Mouse (Mus musculus) forebrain, embryonic 13.5 days (tissue): ENCODE results near the gene Stx1b. TPM values are rescaled to one million over a fixed set of nuclear protein-coding genes. Genes with fewer than 3 reads are reported as not detected.

Experiments
- ATAC-seq: fragments of 200-750 bp; cut with Nextera tagmentation; 2 replicates; pipeline ENCODE4 v1.8.0; 2017
- H3K27ac ChIP-seq: fragments of 300-500 bp; sonication (generic); 2 replicates; pipeline ENCODE4 v1.5.1; 2015; ENCODE audit warnings: inconsistent platforms, mild to moderate bottlenecking, moderate library complexity
- H3K27me3 ChIP-seq: fragments of 300-500 bp; sonication (generic); 2 replicates; pipeline ENCODE4 v1.6.1; 2015; ENCODE audit warnings: mild to moderate bottlenecking, inconsistent platforms
- H3K36me3 ChIP-seq: fragments of 300-500 bp; sonication (generic); 2 replicates; pipeline ENCODE4 v1.6.1; 2015; ENCODE audit warnings: mild to moderate bottlenecking, inconsistent platforms; ENCODE audit not compliant: poor library complexity, severe bottlenecking
- H3K4me1 ChIP-seq: fragments of 300-500 bp; sonication (generic); 2 replicates; pipeline ENCODE4 v1.6.1; 2015; ENCODE audit warnings: inconsistent platforms
- H3K4me2 ChIP-seq: fragments of 300-500 bp; sonication (generic); 2 replicates; pipeline ENCODE4 v1.6.1; 2015; ENCODE audit warnings: inconsistent platforms, mild to moderate bottlenecking, moderate library complexity
- H3K4me3 ChIP-seq: fragments of 300-500 bp; sonication (generic); 2 replicates; pipeline ENCODE4 v1.5.1; 2015; ENCODE audit warnings: mild to moderate bottlenecking, inconsistent platforms
- H3K9ac ChIP-seq: fragments of 300-500 bp; sonication (generic); 2 replicates; pipeline ENCODE4 v1.6.1; 2015; ENCODE audit warnings: mild to moderate bottlenecking, inconsistent platforms
- H3K9me3 ChIP-seq: fragments of 300-500 bp; sonication (generic); replicated peaks from 2 replicates; pipeline ENCODE4 v1.6.1; 2016; ENCODE audit warnings: inconsistent platforms
- WGBS: fragments of 180-500 bp; shearing (Covaris S2); methylation state at CpG from one replicate; pipeline ENCODE4 v1.1.7; 2015; 5-methylcytosine and 5-hydroxymethylcytosine counted together
- polyA plus RNA-seq: library from polyadenylated mRNA; unstranded; fragments of >200 nt; fragmentation: Nextera tagmentation; extraction: Ambion mirVana; gene quantifications from 2 replicates; pipeline ENCODE4 v1.2.1, GENCODE M21; 2015

Gene Stx1b
- polyA plus RNA-seq, 1 experiment from 2014 or later = 18.9 TPM

DNA sequence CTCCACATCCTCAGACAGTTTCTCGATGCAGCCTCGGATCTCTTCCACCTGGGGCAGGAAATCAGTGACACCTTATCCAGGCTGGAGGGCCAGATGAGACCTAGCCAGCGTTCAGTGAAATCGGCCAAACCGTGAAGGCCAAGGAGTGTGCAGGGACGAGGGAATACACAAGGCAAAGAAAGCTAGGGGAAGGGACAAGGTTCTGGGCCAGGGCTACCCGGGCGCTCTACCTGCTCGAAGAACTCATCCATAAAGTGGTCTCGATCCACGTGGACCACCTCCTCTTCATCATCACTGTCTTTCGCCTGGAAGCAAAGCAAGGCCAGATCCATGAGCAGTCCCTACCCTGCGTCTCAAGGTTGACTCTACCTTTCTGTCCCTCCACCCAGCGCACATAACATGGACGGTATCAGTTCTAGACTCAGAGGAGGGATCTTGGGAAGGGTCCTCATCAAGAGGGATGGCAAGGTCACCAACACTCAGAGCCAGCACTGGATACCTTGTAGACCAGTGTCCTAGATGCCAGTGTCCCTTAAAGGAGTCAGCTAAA is 9.2 kb downstream of the Stx1b start:
- WGBS = 93% methylated on average over 15 of the region's 15 CpGs
- H3K36me3 ChIP-seq = peaks cover 55% of the 10 kb centered on the region
- peak overlapping the region; percentile 55; the same call in 1 of the 2 replicates for H3K27ac ChIP-seq

DNA sequence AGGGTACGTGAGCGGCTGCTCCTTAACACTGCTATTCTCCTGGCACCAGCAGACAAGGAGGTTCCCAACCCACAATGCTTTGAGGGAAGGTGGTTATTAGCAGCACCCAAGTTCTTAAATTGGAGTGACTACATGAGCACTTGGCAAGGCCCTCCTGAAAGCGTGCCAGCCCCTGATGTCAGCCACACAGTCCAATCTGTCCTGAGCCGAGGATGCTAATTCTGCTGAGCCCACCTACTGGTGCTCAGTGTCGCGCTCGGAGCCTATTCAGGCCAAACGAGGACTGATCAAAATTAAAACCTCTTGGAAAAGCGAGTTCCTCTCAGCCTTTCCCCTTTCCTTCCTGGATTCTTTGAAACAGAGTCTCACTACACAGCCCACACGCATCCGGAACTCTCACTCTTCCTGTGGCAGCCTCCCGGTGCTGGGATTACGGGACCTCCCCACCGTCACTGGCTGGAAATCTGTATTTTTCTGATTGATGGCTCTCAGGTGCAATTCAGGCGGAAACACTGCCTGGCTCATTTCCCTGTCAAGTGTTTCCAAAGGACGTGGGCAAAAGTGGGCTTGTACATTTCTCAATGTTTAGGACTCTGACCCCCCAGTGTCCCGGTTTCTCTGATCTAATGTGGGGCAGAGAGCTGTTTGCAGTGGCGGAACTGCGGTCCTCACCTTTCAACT is 10.0 kb downstream of the Stx1b start:
- H3K36me3 ChIP-seq = peaks cover 63% of the 10 kb centered on the region
- peak overlapping the region; percentile 55 for H3K27ac ChIP-seq

More for the DNA sequence above, 9.2 kb downstream of the Stx1b start:
- Histone ChIP-seq H3K4me2 (no peak overlapping the region), H3K4me1 (peaks cover 17% of the 10 kb centered on the region; the same call in 1 of the 2 replicates), H3K4me3 (no peak overlapping the region), H3K9me3 (no peaks in the 10 kb centered on the region), H3K27me3 (no peaks in the 10 kb centered on the region), H3K9ac (no peak overlapping the region)
- ATAC-seq = no peak

DNA sequence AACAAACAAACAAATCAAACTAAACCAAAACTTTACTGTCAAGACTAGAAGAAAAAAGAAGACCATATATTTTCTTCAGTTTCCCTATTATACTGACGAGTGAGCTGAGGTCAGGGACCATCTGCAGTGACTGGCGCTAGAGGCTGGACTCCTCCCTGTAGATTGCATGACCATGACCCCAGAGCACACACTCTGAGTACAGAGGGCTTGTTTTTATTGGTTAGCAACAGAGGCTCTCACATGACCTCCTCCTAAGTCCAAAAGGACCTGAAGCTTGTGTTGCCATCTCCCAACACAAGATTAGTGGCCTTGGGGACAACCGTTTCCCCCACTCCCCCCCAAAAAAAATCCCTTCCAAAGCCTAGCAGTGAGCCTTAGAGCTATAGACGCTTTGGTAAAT is 10.5 kb downstream of the Stx1b start:
- Histone ChIP-seq H3K4me1 (peaks cover 17% of the 10 kb centered on the region; the same call in 1 of the 2 replicates), H3K36me3 (peaks cover 68% of the 10 kb centered on the region), H3K27ac (peak overlapping the region; percentile 55), H3K27me3 (no peaks in the 10 kb centered on the region), H3K9me3 (no peaks in the 10 kb centered on the region), H3K4me3 (no peak overlapping the region), H3K4me2 (peak overlapping the region; percentile 18; the same call in 1 of the 2 replicates), H3K9ac (peak overlapping the region; percentile 19; the same call in 1 of the 2 replicates)
- 81% methylated on average over 4 of the region's 4 CpGs for WGBS
- ATAC-seq = peak; percentile 50; the same call in 1 of the 2 replicates

More for the DNA sequence above, 10.0 kb downstream of the Stx1b start:
- Histone ChIP-seq H3K4me1 (peaks cover 17% of the 10 kb centered on the region; the same call in 1 of the 2 replicates), H3K4me2 (peak overlapping the region; percentile 18; the same call in 1 of the 2 replicates), H3K9me3 (no peaks in the 10 kb centered on the region), H3K4me3 (no peak overlapping the region), H3K9ac (peak overlapping the region; percentile 19), H3K27me3 (no peaks in the 10 kb centered on the region)
- peak; percentile 83 for ATAC-seq
- WGBS = 69% methylated on average over 19 of the region's 19 CpGs

DNA sequence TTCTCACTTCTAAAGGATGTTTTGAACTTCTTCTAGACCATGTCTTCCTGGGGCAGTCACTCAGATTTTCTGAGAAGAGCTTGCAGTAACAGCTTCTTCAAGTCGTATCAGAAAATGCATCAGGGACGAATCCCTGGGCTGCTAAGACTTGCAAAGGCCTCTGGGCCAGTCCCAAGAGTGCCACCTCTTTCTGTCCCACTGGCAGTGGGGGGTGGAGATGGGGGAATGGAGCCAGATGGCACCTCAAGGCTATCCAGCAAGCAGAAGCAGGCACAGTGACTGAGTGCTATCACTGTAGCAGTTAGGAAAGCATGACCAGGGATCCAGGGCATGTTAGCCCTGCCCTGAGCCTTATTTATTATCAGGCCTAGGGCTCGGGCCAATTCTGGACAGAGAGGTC is 12.1 kb downstream of the Stx1b start:
- ATAC-seq = no peak
- Histone ChIP-seq H3K4me2 (no peak overlapping the region), H3K9ac (no peak overlapping the region), H3K4me1 (peaks cover 17% of the 10 kb centered on the region; the same call in 1 of the 2 replicates), H3K27me3 (no peaks in the 10 kb centered on the region), H3K4me3 (no peak overlapping the region), H3K36me3 (peaks cover 70% of the 10 kb centered on the region), H3K9me3 (no peaks in the 10 kb centered on the region), H3K27ac (no peak overlapping the region)
- 91% methylated on average over 3 of the region's 3 CpGs for WGBS

DNA sequence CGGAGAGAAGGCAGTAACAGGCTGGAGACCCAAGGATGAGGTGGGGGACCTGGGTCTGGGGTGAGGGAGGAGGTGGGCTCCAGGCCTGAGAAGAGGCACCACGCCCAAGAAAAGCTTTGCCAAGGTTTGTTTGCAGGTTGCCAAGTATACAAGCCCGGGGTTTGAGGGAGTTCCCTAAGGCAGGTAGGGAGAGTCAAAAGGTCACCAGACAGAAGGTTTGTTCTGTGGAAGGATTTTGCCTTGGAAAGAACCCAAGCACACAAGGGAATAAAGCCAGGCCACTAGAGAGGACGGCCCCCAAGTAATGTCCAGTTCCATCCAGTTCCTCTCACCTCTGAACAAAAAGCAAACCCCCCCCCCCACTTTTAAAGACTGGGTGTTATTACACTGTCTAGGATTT is 13.1 kb downstream of the Stx1b start:
- 87% methylated on average over 4 of the region's 4 CpGs for WGBS
- H3K36me3 ChIP-seq = peaks cover 76% of the 10 kb centered on the region
- no peaks in the 10 kb centered on the region for H3K27me3 ChIP-seq
- peaks cover 17% of the 10 kb centered on the region; the same call in 1 of the 2 replicates for H3K4me1 ChIP-seq
- H3K9me3 ChIP-seq = no peaks in the 10 kb centered on the region
- no peak overlapping the region for H3K9ac ChIP-seq
- ATAC-seq = no peak
- H3K4me3 ChIP-seq = no peak overlapping the region
- H3K4me2 ChIP-seq = no peak overlapping the region
- H3K27ac ChIP-seq = no peak overlapping the region

DNA sequence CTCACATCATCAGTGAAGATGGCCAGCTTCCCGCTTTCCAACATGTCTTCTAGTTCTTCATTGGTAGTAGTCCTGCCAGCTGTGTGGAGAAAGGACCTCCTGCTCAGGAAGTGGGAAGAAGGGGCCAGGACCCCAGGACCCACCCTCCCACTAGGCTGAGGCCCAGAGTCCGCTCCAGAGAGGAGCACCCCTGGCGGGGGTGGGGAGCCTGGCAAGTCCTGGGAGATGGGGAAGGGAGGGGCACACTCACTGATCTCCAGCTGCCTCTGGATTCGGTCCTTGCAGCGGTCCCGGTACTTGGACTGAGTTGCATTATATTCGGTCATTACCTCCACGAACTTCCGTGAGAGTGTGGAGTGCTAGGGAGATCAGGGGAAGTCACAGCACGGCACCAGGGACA is 13.7 kb downstream of the Stx1b start:
- WGBS = 78% methylated on average over 10 of the region's 10 CpGs
- peaks cover 15% of the 10 kb centered on the region; the same call in 1 of the 2 replicates for H3K4me1 ChIP-seq
- H3K27ac ChIP-seq = no peak overlapping the region
- H3K36me3 ChIP-seq = peaks cover 80% of the 10 kb centered on the region
- no peaks in the 10 kb centered on the region for H3K9me3 ChIP-seq
- no peak overlapping the region for H3K4me2 ChIP-seq
- H3K27me3 ChIP-seq = no peaks in the 10 kb centered on the region
- no peak overlapping the region for H3K9ac ChIP-seq
- no peak overlapping the region for H3K4me3 ChIP-seq
- no peak for ATAC-seq

DNA sequence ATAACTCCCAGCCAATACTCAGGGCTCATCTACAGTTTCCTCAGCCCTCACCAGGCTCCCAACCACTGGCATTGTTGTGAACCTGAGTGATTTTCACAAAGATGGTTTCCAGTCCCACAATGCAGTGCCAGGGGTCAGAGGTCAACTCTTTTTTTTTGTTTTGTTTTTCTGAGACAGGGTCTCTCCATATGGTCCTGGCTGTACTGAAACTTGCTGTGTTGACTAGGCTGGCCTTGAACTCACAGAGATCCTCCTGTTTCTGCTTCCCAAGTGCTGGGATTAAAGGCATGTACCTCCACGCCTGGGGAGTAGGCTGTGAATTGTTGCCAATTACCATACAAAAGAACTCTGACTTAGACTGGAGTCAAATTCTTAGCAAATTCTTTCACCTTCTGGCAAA is 14.5 kb downstream of the Stx1b start:
- ATAC-seq = no peak
- Histone ChIP-seq H3K9ac (no peak overlapping the region), H3K4me1 (peaks cover 11% of the 10 kb centered on the region; the same call in 1 of the 2 replicates), H3K36me3 (peaks cover 85% of the 10 kb centered on the region), H3K9me3 (no peaks in the 10 kb centered on the region), H3K4me3 (no peak overlapping the region), H3K4me2 (no peak overlapping the region), H3K27me3 (no peaks in the 10 kb centered on the region), H3K27ac (no peak overlapping the region)
- WGBS = 83% methylated on average over 1 of the region's 1 CpGs

DNA sequence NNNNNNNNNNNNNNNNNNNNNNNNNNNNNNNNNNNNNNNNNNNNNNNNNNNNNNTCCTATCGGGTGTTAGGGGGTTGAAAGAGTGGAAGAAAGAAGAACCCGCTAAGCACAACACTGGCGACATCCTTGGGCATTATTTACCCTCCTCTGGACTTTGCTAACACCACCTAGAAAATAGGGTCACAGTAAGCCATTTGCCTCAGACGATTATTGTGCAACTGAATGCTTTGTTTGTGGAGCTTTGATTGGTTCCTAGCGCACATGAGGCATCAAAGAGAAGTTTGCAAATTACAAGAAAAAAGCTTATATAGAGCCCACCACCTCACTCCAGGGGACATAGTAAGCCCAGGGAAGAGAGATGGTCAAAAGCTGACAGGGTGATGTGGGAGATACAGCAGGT is 15.5 kb downstream of the Stx1b start:
- no peak overlapping the region for H3K27ac ChIP-seq
- H3K9me3 ChIP-seq = no peaks in the 10 kb centered on the region
- peaks cover under 1% of the 10 kb centered on the region; the same call in 1 of the 2 replicates for H3K4me1 ChIP-seq
- 44% methylated on average over 5 of the region's 5 CpGs for WGBS
- H3K4me2 ChIP-seq = no peak overlapping the region
- H3K27me3 ChIP-seq = no peaks in the 10 kb centered on the region
- H3K4me3 ChIP-seq = no peak overlapping the region
- no peak overlapping the region for H3K9ac ChIP-seq
- peaks cover 81% of the 10 kb centered on the region for H3K36me3 ChIP-seq
- no peak for ATAC-seq

DNA sequence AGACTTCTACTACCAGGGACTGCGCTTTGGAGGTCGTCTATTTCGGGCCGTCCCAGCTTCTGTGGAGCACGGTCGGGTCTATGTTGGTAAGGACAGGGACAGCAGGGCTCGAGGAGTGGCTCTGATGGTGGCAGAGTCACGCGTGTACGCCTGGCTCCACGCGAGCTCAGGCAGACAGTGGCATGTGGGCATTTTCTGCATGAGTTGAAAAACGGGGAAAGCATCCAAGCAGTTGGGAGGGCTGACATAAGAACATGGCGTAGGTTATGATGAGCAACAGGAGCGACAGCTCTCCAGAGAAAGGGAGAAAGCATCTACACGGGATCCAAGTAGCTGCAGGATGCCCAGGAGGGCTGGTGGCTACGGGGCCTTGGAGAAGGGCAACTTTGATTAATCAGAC is 22.0 kb downstream of the Stx1b start:
- Histone ChIP-seq H3K27ac (no peak overlapping the region), H3K9me3 (no peaks in the 10 kb centered on the region), H3K27me3 (no peaks in the 10 kb centered on the region), H3K4me2 (no peak overlapping the region), H3K9ac (no peak overlapping the region), H3K4me1 (0 out of 2 replicates have a peak, but pooled peaks cover 8% of the 10 kb centered on the region), H3K4me3 (no peak overlapping the region), H3K36me3 (peaks cover 71% of the 10 kb centered on the region)
- ATAC-seq = no peak
- 92% methylated on average over 17 of the region's 17 CpGs for WGBS

DNA sequence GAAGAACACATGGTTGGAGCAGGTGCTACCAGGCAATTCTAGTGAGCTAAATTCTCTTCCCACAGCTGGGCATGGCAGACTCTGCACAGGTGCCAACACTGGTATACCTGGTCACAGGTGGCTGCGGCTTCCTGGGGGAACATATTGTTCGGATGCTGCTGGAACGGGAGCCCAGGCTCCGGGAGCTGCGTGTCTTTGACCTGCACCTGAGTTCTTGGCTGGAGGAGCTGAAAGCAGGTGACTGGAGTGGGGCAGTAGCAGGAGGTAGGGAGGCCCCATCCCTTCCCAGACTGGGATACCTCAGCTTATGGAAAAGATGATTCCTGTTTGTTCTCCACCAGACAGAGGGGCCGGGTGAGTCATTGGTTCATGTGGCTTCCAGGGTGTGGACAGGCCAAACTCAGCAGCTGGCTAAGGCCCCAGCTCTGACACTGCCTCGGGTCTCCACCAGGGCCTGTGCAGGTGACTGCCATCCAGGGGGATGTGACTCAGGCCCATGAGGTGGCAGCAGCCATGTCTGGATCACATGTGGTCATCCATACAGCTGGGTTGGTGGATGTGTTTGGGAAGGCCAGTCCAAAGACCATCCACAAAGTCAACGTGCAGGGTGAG is 23.2 kb downstream of the Stx1b start:
- H3K27me3 ChIP-seq = no peaks in the 10 kb centered on the region
- peak; percentile 14; the same call in 1 of the 2 replicates for ATAC-seq
- H3K27ac ChIP-seq = no peak overlapping the region
- no peak overlapping the region for H3K4me3 ChIP-seq
- H3K4me1 ChIP-seq = 0 out of 2 replicates have a peak, but pooled peaks cover 8% of the 10 kb centered on the region
- WGBS = 93% methylated on average over 8 of the region's 8 CpGs
- H3K9me3 ChIP-seq = no peaks in the 10 kb centered on the region
- H3K4me2 ChIP-seq = no peak overlapping the region
- H3K9ac ChIP-seq = peak overlapping the region; percentile 22; the same call in 1 of the 2 replicates
- H3K36me3 ChIP-seq = peaks cover 74% of the 10 kb centered on the region

DNA sequence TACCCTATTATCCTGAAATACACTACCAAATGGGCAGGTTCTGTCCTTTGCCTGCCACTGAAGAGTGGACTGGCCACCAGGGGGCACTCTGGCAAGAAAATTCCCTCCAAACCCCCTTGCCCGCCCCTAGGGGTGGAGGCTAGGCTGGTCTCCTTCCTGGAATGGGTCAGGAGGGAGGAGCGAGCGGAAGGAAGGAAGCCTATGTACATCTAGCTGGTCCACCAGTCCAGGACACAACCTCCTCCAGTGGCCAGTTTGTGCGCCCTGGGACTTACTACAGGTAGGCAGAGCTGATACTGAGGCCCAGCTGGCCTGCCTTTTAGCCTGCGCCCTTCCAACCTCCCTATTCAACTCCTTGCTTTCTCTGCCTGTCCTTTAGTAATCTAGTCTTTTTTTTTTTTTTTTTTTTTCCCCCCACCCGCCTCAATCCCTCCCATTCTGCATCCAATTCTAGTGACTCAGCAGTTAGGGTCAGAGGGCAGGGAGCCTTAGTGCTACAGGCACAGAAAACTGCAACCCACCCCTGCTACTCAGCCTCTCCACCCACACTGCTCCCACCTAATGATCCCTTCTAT is 23.8 kb downstream of the Stx1b start, which contains the start of gene Hsd3b7:
Hsd3b7 (plus strand) TSS at position 170 of the 575 bp plus-strand sequence.
- WGBS = 30% methylated on average over 6 of the region's 6 CpGs
- ATAC-seq = peak; percentile 77
- Histone ChIP-seq H3K27me3 (no peaks in the 10 kb centered on the region), H3K4me2 (no peak within 1 kb of the TSS), H3K4me3 (no peak within 1 kb of the TSS), H3K9me3 (no peaks in the 10 kb centered on the region), H3K27ac (0 out of 2 replicates have a peak within 1 kb of the TSS, but pooled peaks have one; percentile 32), H3K4me1 (0 out of 2 replicates have a peak, but pooled peaks cover 8% of the 10 kb centered on the region), H3K9ac (peak within 1 kb of the TSS; percentile 22; the same call in 1 of the 2 replicates), H3K36me3 (peaks cover 75% of the 10 kb centered on the region)
